Mouse (Mus musculus): ENCODE data around the gene Btbd11.

DNA sequence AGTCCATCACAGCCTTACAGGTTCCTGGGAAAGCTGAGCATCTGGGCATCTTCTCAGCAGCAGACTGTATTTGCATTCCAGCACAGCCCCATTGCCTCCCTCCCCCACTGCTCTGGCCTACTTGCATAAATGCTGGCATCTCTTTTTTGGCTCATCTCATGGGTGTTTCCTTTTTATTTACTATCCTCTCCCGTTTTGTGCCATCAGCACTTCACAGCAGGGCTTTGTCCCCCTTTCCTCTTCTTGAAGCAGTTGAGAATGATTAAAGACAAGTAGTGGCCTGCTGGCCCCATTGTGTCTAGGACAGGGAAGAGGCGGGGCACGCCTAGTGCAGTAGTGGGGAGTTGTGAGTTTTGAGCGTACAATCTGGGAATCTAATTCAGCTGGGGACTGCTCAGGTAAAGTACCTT is 95.5 kb downstream of the Btbd11 start:
- no peak for TF ChIP-seq CTCF (IDR thresholded peaks at IDR 0.05; ENCODE audit: extremely low read depth, insufficient read depth, low read length)
- no peak for TF ChIP-seq POLR2A (IDR thresholded peaks at IDR 0.05; ENCODE audit: extremely low read depth, insufficient read depth, low read length)

Data from cortical plate, adult 2 months (tissue).